Mouse (Mus musculus) testis, adult 2 months (tissue): ENCODE measurements around the gene Slc35e4. TPM values are rescaled to one million over a fixed set of nuclear protein-coding genes. Genes with fewer than 3 reads are reported as not detected.
"Not testable (repeated sequence)": the region's sequence is repeated elsewhere in the genome, so short reads cannot be mapped to it uniquely, and the experiment has no call there.

Source experiments
- H3K27ac ChIP-seq: fragments of 200-500 bp; 2 replicates; pipeline ENCODE4 v1.5.1; 2012; ENCODE audit warnings: low read depth, low read length; ENCODE audit not compliant: control insufficient read depth, insufficient read depth
- H3K27me3 ChIP-seq: fragments of 200-500 bp; 2 replicates; pipeline ENCODE4 v1.6.1; 2012; ENCODE audit warnings: mild to moderate bottlenecking, low read length, moderate library complexity; ENCODE audit not compliant: control insufficient read depth, insufficient read depth
- H3K36me3 ChIP-seq: fragments of 200-500 bp; 2 replicates; pipeline ENCODE4 v1.6.1; 2012; ENCODE audit warnings: mild to moderate bottlenecking, low read length; ENCODE audit not compliant: control insufficient read depth, insufficient read depth
- H3K4me1 ChIP-seq: fragments of 200-500 bp; 2 replicates; pipeline ENCODE4 v1.6.1; 2012; ENCODE audit warnings: low read length; ENCODE audit not compliant: control insufficient read depth, insufficient read depth
- H3K4me3 ChIP-seq: fragments of 200-500 bp; 2 replicates; pipeline ENCODE4 v1.5.1; 2012; ENCODE audit warnings: low read depth, mild to moderate bottlenecking, low read length, moderate library complexity, mixed read lengths; ENCODE audit not compliant: control insufficient read depth
- CTCF ChIP-seq: fragments of 200-500 bp; IDR thresholded peaks from 2 replicates; pipeline ENCODE4 v1.5.1; 2012; ENCODE audit warnings: low read depth, mild to moderate bottlenecking, inconsistent platforms, low read length, moderate library complexity; ENCODE audit not compliant: control insufficient read depth, insufficient read depth, insufficient replicate concordance
- POLR2A ChIP-seq: fragments of 200-500 bp; IDR thresholded peaks from 2 replicates; pipeline ENCODE4 v1.6.1; 2012; ENCODE audit warnings: low read depth, mild to moderate bottlenecking, inconsistent platforms, low read length, moderate library complexity; ENCODE audit not compliant: control insufficient read depth
- polyA plus RNA-seq: library from polyadenylated mRNA; depleted of rRNA; stranded (reverse); fragments of >200 nt; gene quantifications from 2 replicates; pipeline ENCODE4 v1.2.3, GENCODE M21; 2012; rRNA removed

Gene Slc35e4
- polyA plus RNA-seq, result 0.64 and 0.72 TPM in 2 replicates

GRCm38 (mm10) chr11:3914109-3914840, at the start of gene Slc35e4:
Gene Slc35e4 (minus strand): TSS chr11:3914664.
- TF ChIP-seq CTCF (peak; percentile 89), POLR2A (no peak)
- H3K4me1 ChIP-seq, result peaks cover 17% of the 10 kb centered on the region
- 0 out of 2 replicates have a peak, but pooled peaks cover 3% of the 10 kb centered on the region for H3K27me3 ChIP-seq
- peak within 1 kb of the TSS; percentile 68 for H3K4me3 ChIP-seq
- no peaks in the 10 kb centered on the region for H3K36me3 ChIP-seq
- no peak within 1 kb of the TSS for H3K27ac ChIP-seq

GRCm38 (mm10) chr11:3963610-3964415, 49.3 kb upstream of the Slc35e4 start, which contains the start of gene Pes1:
Gene Pes1 (plus strand): TSS chr11:3963975.
- Histone ChIP-seq H3K4me3 (peak within 1 kb of the TSS; percentile 96), H3K27ac (peak within 1 kb of the TSS; percentile 89), H3K36me3 (peaks cover 3% of the 10 kb centered on the region; the same call in 1 of the 2 replicates), H3K27me3 (no peaks in the 10 kb centered on the region), H3K4me1 (peaks cover 3% of the 10 kb centered on the region; the same call in 1 of the 2 replicates)
- no peak for TF ChIP-seq CTCF
- TF ChIP-seq POLR2A, result peak; percentile 66

- peak overlapping the region; percentile 89 for H3K27ac ChIP-seq
- no peaks in the 10 kb centered on the region for H3K27me3 ChIP-seq
- H3K4me1 ChIP-seq, result peaks cover 3% of the 10 kb centered on the region; the same call in 1 of the 2 replicates
- peak overlapping the region; percentile 96 for H3K4me3 ChIP-seq
- H3K36me3 ChIP-seq, result peaks cover under 1% of the 10 kb centered on the region; the same call in 1 of the 2 replicates
- no peak for TF ChIP-seq POLR2A
- no peak for TF ChIP-seq CTCF
These were observed 48.7 kb upstream of the Slc35e4 start for GRCm38 (mm10) chr11:3963155-3963554.

GRCm38 (mm10) chr11:3961761-3962160, 47.3 kb upstream of the Slc35e4 start:
- no peaks in the 10 kb centered on the region for H3K27me3 ChIP-seq
- no peak overlapping the region for H3K27ac ChIP-seq
- peaks cover 3% of the 10 kb centered on the region; the same call in 1 of the 2 replicates for H3K4me1 ChIP-seq
- H3K4me3 ChIP-seq, result no peak overlapping the region
- H3K36me3 ChIP-seq, result no peaks in the 10 kb centered on the region
- TF ChIP-seq POLR2A (no peak), CTCF (no peak)

- no peaks in the 10 kb centered on the region for H3K36me3 ChIP-seq
- no peak overlapping the region for H3K4me3 ChIP-seq
- H3K4me1 ChIP-seq, result peaks cover 3% of the 10 kb centered on the region; the same call in 1 of the 2 replicates
These were observed 46.4 kb upstream of the Slc35e4 start for GRCm38 (mm10) chr11:3960901-3961300.

GRCm38 (mm10) chr11:3955371-3955770, 40.9 kb upstream of the Slc35e4 start:
- H3K4me3 ChIP-seq, H3K27ac ChIP-seq, H3K4me1 ChIP-seq, H3K27me3 ChIP-seq, H3K36me3 ChIP-seq: not testable (repeated sequence)

More at GRCm38 (mm10) chr11:3960901-3961300, 46.4 kb upstream of the Slc35e4 start:
- Histone ChIP-seq H3K27me3 (no peaks in the 10 kb centered on the region), H3K27ac (no peak overlapping the region)
- TF ChIP-seq CTCF, result no peak
- no peak for TF ChIP-seq POLR2A

- not testable (repeated sequence) for H3K27me3 ChIP-seq, H3K27ac ChIP-seq, H3K4me3 ChIP-seq, H3K4me1 ChIP-seq, H3K36me3 ChIP-seq
These were observed 40.4 kb upstream of the Slc35e4 start for GRCm38 (mm10) chr11:3954876-3955275.
